Mouse (Mus musculus) megakaryocyte, embryonic 14.5 days (primary cell): ENCODE results near the gene Vps52.

Experiments used
- FLI1 ChIP-seq: IDR thresholded peaks from 2 replicates; pipeline ENCODE4 v1.6.1; 2012; ENCODE audit warnings: low read length, inconsistent platforms, mixed read lengths
- GATA1 ChIP-seq: IDR thresholded peaks from 3 replicates; pipeline ENCODE4 v1.6.1; 2012; ENCODE audit warnings: mixed read lengths, low read length, inconsistent platforms, borderline replicate concordance

DNA sequence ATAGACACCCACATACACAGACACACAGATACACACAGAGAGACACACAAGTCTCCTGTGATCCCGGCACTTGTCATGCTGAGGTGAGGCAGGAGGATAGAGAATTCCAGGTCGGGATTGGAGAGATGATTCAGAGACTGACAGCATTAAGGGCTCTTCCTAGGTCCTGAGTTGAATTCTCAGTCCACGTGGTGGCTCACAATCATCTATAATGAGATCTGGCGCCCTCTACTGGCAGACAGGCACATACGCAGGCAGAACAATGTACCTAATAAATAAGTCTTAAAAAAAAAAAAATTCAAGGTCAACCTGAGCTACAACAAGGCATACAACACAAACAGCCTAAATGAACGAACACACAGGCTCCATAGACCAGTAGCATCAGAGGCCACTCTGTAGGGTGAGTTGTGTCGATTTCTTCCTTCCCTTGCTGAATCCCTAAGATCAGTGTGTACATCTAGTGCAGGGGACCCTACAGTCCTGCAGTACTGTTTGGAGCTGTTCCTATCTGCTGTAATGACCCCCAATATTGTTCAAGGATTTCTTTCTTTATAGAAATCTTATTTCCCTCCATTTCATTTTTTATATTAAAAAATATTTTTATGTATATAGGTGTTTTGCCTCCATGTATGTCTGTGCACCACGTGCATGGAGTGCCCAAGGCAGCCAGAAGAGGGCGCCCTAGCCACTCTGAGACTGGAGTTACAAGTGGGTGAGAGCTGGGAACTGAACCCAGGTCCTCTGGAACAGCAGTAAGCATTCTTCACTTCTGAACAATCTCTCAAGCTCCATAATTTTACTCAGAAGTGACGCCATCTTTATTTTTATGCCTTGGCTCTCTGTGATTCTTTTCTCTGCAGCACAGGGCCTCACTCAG is 36.4 kb downstream of the Vps52 start:
- TF ChIP-seq GATA1 (no peak), FLI1 (no peak)
